Mouse (Mus musculus) megakaryocyte, adult 5-6 weeks (primary cell): ENCODE measurements around the gene Slc6a16. TPM values are rescaled to one million over a fixed set of nuclear protein-coding genes. Genes with fewer than 3 reads are reported as not detected.

ENCODE experiments used
- ATAC-seq: 2 replicates; pipeline ENCODE4 v1.8.0; 2016; ENCODE audit warnings: mild to moderate bottlenecking, inconsistent platforms; ENCODE audit not compliant: poor library complexity, severe bottlenecking
- total RNA-seq, 2 experiments: library from RNA; stranded (forward) in 1 of 2; stranded (reverse) in 1 of 2; fragments of 153-499, 151-499 nt in 1 of 2; fragments of 221-1000, 200-1000 nt in 1 of 2; gene quantifications; 2 replicates each; pipeline versions ENCODE4 v1.2.3 to v1.2.4; 2015 to 2017

Slc6a16 gene
- total RNA-seq, 2 experiments from 2014 or later: not detected

- no peak for ATAC-seq
Observed at GRCm38 (mm10) chr7:45215673-45216441, 25.0 kb upstream of the Slc6a16 start, which contains the start of gene Tead2. Gene Tead2 (plus strand): TSS chr7:45215753.

- ATAC-seq: no peak
Observed at GRCm38 (mm10) chr7:45216442-45217183, 24.3 kb upstream of the Slc6a16 start.

- no peak for ATAC-seq
Observed at GRCm38 (mm10) chr7:45221680-45222079, 19.2 kb upstream of the Slc6a16 start.

GRCm38 (mm10) chr7:45224826-45225225 lies 16.1 kb upstream of the Slc6a16 start:
- no peak for ATAC-seq

- no peak for ATAC-seq
Observed at GRCm38 (mm10) chr7:45226421-45226820, 14.5 kb upstream of the Slc6a16 start.

- ATAC-seq: no peak
Observed at GRCm38 (mm10) chr7:45228548-45228947, 12.3 kb upstream of the Slc6a16 start.

GRCm38 (mm10) chr7:45229046-45229445 lies 11.8 kb upstream of the Slc6a16 start:
- no peak for ATAC-seq

GRCm38 (mm10) chr7:45229459-45230203 lies 11.3 kb upstream of the Slc6a16 start:
- ATAC-seq: 0 out of 2 replicates have a peak, but pooled peaks have one; percentile 35

- no peak for ATAC-seq
Observed at GRCm38 (mm10) chr7:45231192-45231591, 9.7 kb upstream of the Slc6a16 start.

- no peak for ATAC-seq
Observed at GRCm38 (mm10) chr7:45231941-45232340, 8.9 kb upstream of the Slc6a16 start.

- no peak for ATAC-seq
Observed at GRCm38 (mm10) chr7:45232716-45233465, 8.0 kb upstream of the Slc6a16 start.

GRCm38 (mm10) chr7:45233580-45234332 lies 7.1 kb upstream of the Slc6a16 start:
- ATAC-seq: no peak

GRCm38 (mm10) chr7:45234333-45234841 lies 6.5 kb upstream of the Slc6a16 start:
- no peak for ATAC-seq

- ATAC-seq: no peak
Observed at GRCm38 (mm10) chr7:45234922-45235571, 5.8 kb upstream of the Slc6a16 start.

- ATAC-seq: no peak
Observed at GRCm38 (mm10) chr7:45235656-45236180, 5.2 kb upstream of the Slc6a16 start.

GRCm38 (mm10) chr7:45237747-45238699 lies 2.9 kb upstream of the Slc6a16 start:
- ATAC-seq: peak; percentile 37

- ATAC-seq: peak; percentile 81
Observed at GRCm38 (mm10) chr7:45238723-45239496, 2.0 kb upstream of the Slc6a16 start, which contains the start of gene Cd37. Gene Cd37 (minus strand): TSS chr7:45239115.
